Mouse (Mus musculus) forebrain, embryonic 14.5 days (tissue): ENCODE measurements around the gene Cemip. TPM values are rescaled to one million over a fixed set of nuclear protein-coding genes. Genes with fewer than 3 reads are reported as not detected.

Experiments used
- ATAC-seq: fragments of 200-750 bp; cut with Nextera tagmentation; 2 replicates; pipeline ENCODE4 v1.8.0; 2017; ENCODE audit warnings: mild to moderate bottlenecking, moderate library complexity
- DNase-seq: peaks from one replicate; pipeline ENCODE4 v3.0.0-alpha.2; 2015; ENCODE audit warnings: low spot score
- H3K27ac ChIP-seq: fragments of 300-500 bp; sonication (generic); 2 replicates; pipeline ENCODE4 v1.5.1; 2014; ENCODE audit warnings: low read depth, mild to moderate bottlenecking, control low read depth, low read length, moderate library complexity
- H3K27me3 ChIP-seq: fragments of 300-500 bp; sonication (generic); replicated peaks from 2 replicates; pipeline ENCODE4 v1.6.1; 2014; ENCODE audit warnings: low read length, control low read depth, mixed read lengths; ENCODE audit not compliant: control insufficient read depth, insufficient read depth
- H3K36me3 ChIP-seq: fragments of 300-500 bp; sonication (generic); 2 replicates; pipeline ENCODE4 v1.6.1; 2014; ENCODE audit warnings: low read length, control low read depth; ENCODE audit not compliant: control insufficient read depth, insufficient read depth
- H3K4me1 ChIP-seq: fragments of 300-500 bp; sonication (generic); 2 replicates; pipeline ENCODE4 v1.6.1; 2014; ENCODE audit warnings: antibody characterized with exemption, low read length, control low read depth; ENCODE audit not compliant: control insufficient read depth, insufficient read depth
- H3K4me2 ChIP-seq: fragments of 300-500 bp; sonication (generic); 2 replicates; pipeline ENCODE4 v1.6.1; 2014; ENCODE audit warnings: mild to moderate bottlenecking, control low read depth, low read length
- H3K4me3 ChIP-seq: fragments of 300-500 bp; sonication (generic); 2 replicates; pipeline ENCODE4 v1.5.1; 2014; ENCODE audit warnings: low read depth, low read length, control low read depth
- H3K9ac ChIP-seq: fragments of 300-500 bp; sonication (generic); 2 replicates; pipeline ENCODE4 v1.6.1; 2014; ENCODE audit warnings: mild to moderate bottlenecking, low read length, control low read depth, moderate library complexity
- H3K9me3 ChIP-seq: fragments of 300-500 bp; sonication (generic); replicated peaks from 2 replicates; pipeline ENCODE4 v1.6.1; 2016; ENCODE audit warnings: low read length, control low read depth, mixed read lengths; ENCODE audit not compliant: control insufficient read depth
- WGBS: fragments of 180-500 bp; shearing (Covaris S2); extraction: QIAGEN DNeasy Blood & Tissue Kit; methylation state at CpG from one replicate; pipeline ENCODE4 v1.1.7; 2014; 5-methylcytosine and 5-hydroxymethylcytosine counted together
- polyA plus RNA-seq: library from polyadenylated mRNA; unstranded; fragments of >200 nt; fragmentation: Nextera tagmentation; extraction: Ambion mirVana; gene quantifications from 2 replicates; pipeline ENCODE4 v1.2.1, GENCODE M21; 2014

The Cemip gene
- polyA plus RNA-seq, 1 experiment from 2014 or later: 0.42 TPM

DNA sequence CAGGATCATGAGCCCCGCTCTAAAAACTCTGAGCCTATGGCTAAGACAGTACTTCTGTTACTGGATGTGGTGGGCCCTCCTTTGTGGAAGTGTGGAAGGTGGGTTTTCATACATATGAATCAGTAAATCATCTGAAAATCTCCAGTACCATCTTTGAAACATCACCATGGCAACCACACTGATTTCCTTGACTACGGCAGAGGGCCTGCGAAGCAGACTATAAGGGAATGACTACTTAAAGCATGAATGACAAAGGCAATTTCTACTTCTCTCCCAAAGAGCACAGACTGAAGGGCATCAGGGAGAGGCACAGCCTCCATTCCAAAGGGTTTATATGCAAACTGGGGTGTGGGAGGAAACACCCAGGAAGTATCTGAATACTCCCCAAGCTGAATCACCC, 84.8 kb downstream of the Cemip start:
- DNase-seq: peak; percentile 67
- 82% methylated on average over 3 of the region's 3 CpGs for WGBS

DNA sequence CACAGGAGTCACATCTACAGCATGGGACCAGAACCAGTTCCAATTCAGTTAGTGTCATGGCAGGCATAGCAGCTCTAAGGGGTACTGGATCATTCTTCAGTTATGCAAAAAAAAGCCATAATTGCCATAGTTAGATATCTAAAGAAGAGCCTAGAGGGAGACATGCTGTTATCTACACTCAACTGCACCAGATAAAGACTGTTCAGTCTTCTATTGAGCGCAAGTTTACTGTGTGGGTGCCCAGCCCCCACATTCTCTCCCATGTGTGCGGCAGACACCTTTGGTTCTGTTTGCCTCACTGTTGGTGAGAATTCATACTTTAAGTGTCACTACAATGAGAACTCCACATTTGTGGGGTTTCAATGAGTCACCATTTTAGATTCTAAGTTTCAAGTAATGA, 85.6 kb downstream of the Cemip start:
- no peaks in the 10 kb centered on the region for H3K4me1 ChIP-seq
- H3K9me3 ChIP-seq: no peaks in the 10 kb centered on the region
- H3K4me2 ChIP-seq: no peak overlapping the region
- no peak overlapping the region for H3K4me3 ChIP-seq
- H3K27me3 ChIP-seq: no peaks in the 10 kb centered on the region
- H3K27ac ChIP-seq: no peak overlapping the region
- H3K36me3 ChIP-seq: no peaks in the 10 kb centered on the region
- WGBS: 96% methylated on average over 2 of the region's 2 CpGs
- ATAC-seq: no peak
- H3K9ac ChIP-seq: no peak overlapping the region
- no peak for DNase-seq

More for the DNA sequence above, 84.8 kb downstream of the Cemip start:
- H3K36me3 ChIP-seq: no peaks in the 10 kb centered on the region
- ATAC-seq: peak; percentile 50; the same call in 1 of the 2 replicates
- H3K4me3 ChIP-seq: no peak overlapping the region
- H3K9ac ChIP-seq: no peak overlapping the region
- H3K4me1 ChIP-seq: no peaks in the 10 kb centered on the region
- no peak overlapping the region for H3K4me2 ChIP-seq
- no peaks in the 10 kb centered on the region for H3K9me3 ChIP-seq
- no peak overlapping the region; the same call in 1 of the 2 replicates for H3K27ac ChIP-seq
- H3K27me3 ChIP-seq: no peaks in the 10 kb centered on the region

DNA sequence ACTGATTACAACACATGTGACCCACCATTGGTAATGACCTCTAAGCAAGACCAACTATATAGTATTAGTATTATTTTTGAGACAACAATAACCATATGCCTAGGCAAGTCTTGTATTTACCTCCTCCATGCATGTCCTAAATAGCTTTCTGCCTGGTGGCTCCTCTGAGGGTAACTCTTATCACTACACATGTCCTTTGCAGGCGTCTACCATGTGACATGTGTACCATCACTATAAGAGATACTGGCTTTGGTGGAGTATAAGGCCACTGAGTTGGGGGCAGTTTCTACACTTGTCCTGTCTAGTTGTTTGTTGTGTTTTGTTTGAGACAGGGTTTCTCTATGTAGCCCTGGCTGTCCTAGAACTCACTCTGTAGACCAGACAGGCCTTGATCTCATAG, 86.7 kb downstream of the Cemip start:
- no peaks in the 10 kb centered on the region for H3K9me3 ChIP-seq
- no peak overlapping the region for H3K27ac ChIP-seq
- no peak overlapping the region for H3K9ac ChIP-seq
- no peaks in the 10 kb centered on the region for H3K27me3 ChIP-seq
- DNase-seq: no peak
- WGBS: 95% methylated on average over 1 of the region's 1 CpGs
- no peak for ATAC-seq
- no peak overlapping the region for H3K4me2 ChIP-seq
- no peaks in the 10 kb centered on the region for H3K4me1 ChIP-seq
- no peaks in the 10 kb centered on the region for H3K36me3 ChIP-seq
- no peak overlapping the region for H3K4me3 ChIP-seq

GRCm38 (mm10) chr7:83994348-83994747, 92.0 kb downstream of the Cemip start:
- no peaks in the 10 kb centered on the region for H3K27me3 ChIP-seq
- H3K4me3 ChIP-seq: no peak overlapping the region
- DNase-seq (no peak), ATAC-seq (no peak)
- no peak overlapping the region for H3K27ac ChIP-seq
- WGBS: 94% methylated on average over 1 of the region's 1 CpGs
- H3K9ac ChIP-seq: no peak overlapping the region
- H3K36me3 ChIP-seq: no peaks in the 10 kb centered on the region
- H3K4me1 ChIP-seq: no peaks in the 10 kb centered on the region
- no peaks in the 10 kb centered on the region for H3K9me3 ChIP-seq
- H3K4me2 ChIP-seq: no peak overlapping the region

DNA sequence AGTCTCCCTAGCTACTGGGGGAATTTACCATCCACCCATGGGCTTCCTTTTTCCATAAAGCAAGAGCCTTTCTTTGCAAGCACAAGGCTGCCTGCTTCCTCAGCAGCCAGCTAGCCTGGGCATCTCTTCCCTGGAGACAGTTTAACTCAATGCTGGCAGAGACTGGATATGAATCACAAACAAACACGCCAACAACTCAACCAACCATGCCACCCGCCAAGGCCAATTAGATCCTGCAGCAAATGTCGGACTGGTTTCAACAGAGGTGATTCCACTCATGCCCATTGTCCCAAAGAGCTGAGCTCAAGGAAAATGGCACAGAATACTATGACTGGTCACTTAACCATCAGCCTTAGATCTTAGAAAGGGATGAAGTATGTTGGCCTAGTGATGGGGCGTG, 97.0 kb downstream of the Cemip start:
- WGBS: 93% methylated on average over 4 of the region's 4 CpGs
- no peaks in the 10 kb centered on the region for H3K27me3 ChIP-seq
- H3K36me3 ChIP-seq: no peaks in the 10 kb centered on the region
- no peak for DNase-seq
- H3K4me1 ChIP-seq: no peaks in the 10 kb centered on the region
- no peaks in the 10 kb centered on the region for H3K9me3 ChIP-seq
- H3K4me3 ChIP-seq: no peak overlapping the region
- no peak overlapping the region for H3K9ac ChIP-seq
- no peak for ATAC-seq
- H3K27ac ChIP-seq: no peak overlapping the region
- H3K4me2 ChIP-seq: no peak overlapping the region

GRCm38 (mm10) chr7:83985751-83986150, 100.6 kb downstream of the Cemip start:
- DNase-seq: no peak
- no peak overlapping the region for H3K27ac ChIP-seq
- H3K4me1 ChIP-seq: no peaks in the 10 kb centered on the region
- no peaks in the 10 kb centered on the region for H3K9me3 ChIP-seq
- H3K27me3 ChIP-seq: no peaks in the 10 kb centered on the region
- WGBS: 68% methylated on average over 2 of the region's 2 CpGs
- H3K36me3 ChIP-seq: no peaks in the 10 kb centered on the region
- H3K9ac ChIP-seq: no peak overlapping the region
- ATAC-seq: no peak
- H3K4me2 ChIP-seq: no peak overlapping the region
- no peak overlapping the region for H3K4me3 ChIP-seq

DNA sequence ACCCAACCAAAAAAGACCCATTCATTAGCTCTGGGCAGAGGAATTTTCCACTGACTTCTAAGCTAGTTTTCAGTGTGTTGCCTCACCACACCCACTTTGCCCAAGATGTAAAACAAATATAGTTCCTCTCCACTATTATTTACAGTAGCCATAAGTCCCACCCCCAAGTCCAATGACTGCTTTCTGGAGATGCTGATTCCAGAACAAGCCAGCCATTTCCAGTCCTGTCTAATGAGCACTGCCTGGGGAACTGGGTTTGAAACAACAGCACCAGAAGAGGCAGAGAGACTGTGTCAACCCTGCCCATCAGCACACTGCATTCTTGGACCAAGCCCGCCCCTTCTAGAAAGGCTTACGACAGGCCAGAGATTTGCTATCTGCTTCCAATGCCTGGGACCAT, 103.7 kb downstream of the Cemip start:
- Histone ChIP-seq H3K36me3 (no peaks in the 10 kb centered on the region), H3K4me1 (no peaks in the 10 kb centered on the region), H3K4me3 (no peak overlapping the region), H3K27me3 (no peaks in the 10 kb centered on the region), H3K4me2 (no peak overlapping the region), H3K9ac (no peak overlapping the region), H3K9me3 (no peaks in the 10 kb centered on the region), H3K27ac (no peak overlapping the region)
- ATAC-seq (no peak), DNase-seq (no peak)
- 91% methylated on average over 2 of the region's 2 CpGs for WGBS

DNA sequence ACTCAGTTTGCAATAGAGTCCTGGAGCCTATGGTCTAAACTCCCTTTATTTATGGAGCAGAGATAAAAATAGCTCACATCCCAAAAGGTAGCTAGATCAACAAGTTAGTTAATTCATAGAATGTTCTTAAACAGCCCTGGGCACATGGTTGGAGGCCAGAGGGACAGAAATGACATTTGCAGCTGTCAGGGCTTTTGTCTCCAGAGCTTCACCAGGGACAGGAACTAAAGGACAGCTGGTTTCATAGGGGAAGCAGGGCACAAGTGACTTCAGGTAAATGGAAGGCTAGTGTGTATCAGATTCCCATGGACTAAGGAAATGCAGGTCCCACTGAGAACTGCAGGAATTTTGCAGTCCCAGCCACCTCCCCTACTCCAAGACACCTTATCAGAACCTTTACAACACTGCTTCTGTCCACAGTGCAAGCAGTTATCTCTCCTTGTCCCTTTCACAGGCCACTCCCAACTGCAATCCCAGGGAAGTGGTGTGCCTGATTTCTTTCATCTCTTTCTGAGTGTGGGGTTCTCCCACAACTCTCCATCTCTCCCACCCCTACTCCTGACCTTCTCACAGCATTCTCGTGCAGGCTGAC, 107.3 kb downstream of the Cemip start:
- H3K27me3 ChIP-seq: no peaks in the 10 kb centered on the region
- no peak for DNase-seq
- no peak overlapping the region for H3K27ac ChIP-seq
- 80% methylated on average over 1 of the region's 1 CpGs for WGBS
- H3K9ac ChIP-seq: no peak overlapping the region
- no peaks in the 10 kb centered on the region for H3K4me1 ChIP-seq
- H3K9me3 ChIP-seq: no peaks in the 10 kb centered on the region
- no peak overlapping the region for H3K4me2 ChIP-seq
- ATAC-seq: no peak
- no peaks in the 10 kb centered on the region for H3K36me3 ChIP-seq
- no peak overlapping the region for H3K4me3 ChIP-seq

- DNase-seq (no peak), ATAC-seq (no peak)
- Histone ChIP-seq H3K27ac (no peak overlapping the region), H3K36me3 (no peaks in the 10 kb centered on the region), H3K9me3 (no peaks in the 10 kb centered on the region), H3K4me2 (no peak overlapping the region), H3K4me3 (no peak overlapping the region), H3K4me1 (no peaks in the 10 kb centered on the region), H3K27me3 (no peaks in the 10 kb centered on the region), H3K9ac (no peak overlapping the region)
- WGBS: 86% methylated on average over 1 of the region's 1 CpGs
Observed at GRCm38 (mm10) chr7:83978410-83978809, 107.9 kb downstream of the Cemip start.
